Mouse (Mus musculus) 416B (cell line): ENCODE measurements around the gene Macrod2.

Source experiments
- DNase-seq: peaks from one replicate; pipeline ENCODE4 v3.0.0; 2011; ENCODE audit warnings: low read depth

Macrod2 gene

DNA sequence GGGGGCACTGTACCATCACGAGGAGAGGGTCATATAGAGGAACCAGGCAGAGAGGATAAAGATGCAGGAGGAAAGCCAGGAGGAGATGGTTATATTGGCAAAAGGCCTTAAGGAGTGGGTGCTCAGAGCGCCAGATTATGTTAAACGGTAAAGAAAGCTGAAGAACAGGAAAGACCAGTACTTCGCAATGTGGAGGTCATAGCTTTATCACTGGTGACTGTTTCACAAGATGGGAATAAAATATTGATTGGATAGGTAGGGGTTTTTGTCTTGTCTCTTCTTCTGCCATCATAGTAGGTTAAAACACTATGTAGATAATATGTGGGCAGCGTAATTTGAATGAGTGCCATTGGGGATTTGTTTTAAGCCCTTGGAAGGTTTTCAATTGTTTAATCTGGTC is 816.2 kb downstream of the Macrod2 start:
- DNase-seq = no peak

DNA sequence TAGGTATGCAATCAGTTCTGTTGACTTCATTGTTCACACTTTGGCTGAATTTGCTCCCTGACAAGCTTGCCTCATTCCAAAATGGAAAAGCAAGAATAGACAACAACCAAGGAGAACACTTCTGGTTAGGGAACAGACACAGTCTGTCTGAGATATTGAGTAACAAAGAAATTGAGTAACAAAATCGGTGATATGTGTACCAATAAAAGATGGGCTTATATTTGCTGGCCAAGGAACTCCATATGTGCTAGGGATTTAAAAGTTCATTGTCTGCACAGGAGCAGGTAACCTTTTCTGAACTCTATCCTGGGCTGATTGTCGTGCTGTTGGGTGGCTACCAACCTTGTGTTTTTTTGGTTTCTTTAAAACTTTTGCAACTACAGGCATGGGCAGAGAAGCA is 817.2 kb downstream of the Macrod2 start:
- no peak for DNase-seq

DNA sequence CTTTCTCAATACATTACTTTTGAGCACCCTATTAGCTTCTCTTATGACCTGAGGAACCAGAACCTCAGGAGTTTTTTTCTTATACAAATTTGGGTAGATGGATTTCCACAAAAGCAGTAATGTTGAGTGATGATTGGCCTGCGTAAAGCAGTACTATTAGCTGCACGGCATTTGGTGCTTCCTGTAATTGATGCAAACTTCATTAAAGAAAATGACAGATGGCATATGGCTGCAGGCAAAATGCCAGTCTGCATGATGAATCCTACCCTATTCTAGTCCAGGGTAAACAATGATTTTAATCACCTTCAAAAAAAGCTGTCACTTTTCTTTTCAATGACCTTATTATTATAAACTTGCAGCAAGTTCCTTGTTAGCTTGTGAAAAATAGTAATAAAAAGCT is 822.4 kb downstream of the Macrod2 start:
- DNase-seq = no peak

DNA sequence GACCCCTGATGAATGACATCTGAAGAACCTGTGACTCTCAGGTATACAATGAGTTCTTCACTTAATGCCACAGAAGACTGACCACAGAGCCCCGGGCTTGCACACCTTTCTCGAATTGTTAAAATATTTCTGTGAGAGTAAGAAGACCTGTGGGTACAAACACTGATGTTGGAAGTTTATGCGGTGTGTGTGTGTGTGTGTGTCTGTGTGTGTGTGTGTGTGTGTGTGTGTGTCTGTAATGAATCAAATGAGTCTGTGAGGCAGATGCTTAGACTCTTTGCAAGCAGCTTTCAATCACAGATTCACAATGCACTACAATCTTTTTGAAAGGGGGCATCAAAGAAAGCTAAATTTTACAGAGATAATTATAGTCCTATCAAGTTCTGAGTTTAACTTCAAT is 822.8 kb downstream of the Macrod2 start:
- DNase-seq = no peak

DNA sequence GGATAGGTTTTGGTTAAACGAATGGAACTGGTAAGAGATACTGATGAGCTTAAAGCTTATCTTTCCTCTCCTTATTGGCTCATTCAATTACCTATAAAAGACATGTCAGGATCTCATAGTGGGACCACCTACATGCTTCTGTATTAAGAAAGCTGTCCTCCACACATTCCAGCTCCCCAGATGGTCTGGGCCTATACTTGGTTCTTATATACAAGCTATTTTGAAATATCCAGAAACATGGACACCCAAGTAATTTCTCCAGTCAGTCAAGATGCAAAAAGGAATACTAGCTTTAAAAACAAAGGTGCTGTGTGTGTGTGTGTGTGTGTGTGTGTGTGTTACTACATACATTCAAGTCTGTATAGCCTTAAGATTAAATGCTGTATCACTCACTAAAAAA is 833.7 kb downstream of the Macrod2 start:
- DNase-seq = no peak

DNA sequence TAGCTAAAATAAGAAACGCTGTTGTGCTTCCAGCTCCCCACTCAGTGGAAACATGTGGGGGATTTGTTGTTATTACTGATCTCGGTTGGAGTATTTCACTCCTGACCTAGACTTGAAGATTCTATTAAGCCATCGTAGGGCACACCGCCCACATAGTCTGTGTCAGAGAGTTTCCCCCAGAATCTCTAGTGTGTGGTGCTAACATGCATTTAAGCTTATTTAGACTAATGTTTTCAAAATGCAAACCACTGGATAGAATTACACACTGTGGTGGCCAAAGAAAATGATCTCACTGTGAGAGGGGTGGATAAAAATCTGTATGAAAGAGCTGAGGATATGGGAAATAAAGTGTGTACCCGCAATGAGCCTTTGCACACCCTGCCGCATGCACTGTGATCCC is 834.7 kb downstream of the Macrod2 start:
- no peak for DNase-seq

DNA sequence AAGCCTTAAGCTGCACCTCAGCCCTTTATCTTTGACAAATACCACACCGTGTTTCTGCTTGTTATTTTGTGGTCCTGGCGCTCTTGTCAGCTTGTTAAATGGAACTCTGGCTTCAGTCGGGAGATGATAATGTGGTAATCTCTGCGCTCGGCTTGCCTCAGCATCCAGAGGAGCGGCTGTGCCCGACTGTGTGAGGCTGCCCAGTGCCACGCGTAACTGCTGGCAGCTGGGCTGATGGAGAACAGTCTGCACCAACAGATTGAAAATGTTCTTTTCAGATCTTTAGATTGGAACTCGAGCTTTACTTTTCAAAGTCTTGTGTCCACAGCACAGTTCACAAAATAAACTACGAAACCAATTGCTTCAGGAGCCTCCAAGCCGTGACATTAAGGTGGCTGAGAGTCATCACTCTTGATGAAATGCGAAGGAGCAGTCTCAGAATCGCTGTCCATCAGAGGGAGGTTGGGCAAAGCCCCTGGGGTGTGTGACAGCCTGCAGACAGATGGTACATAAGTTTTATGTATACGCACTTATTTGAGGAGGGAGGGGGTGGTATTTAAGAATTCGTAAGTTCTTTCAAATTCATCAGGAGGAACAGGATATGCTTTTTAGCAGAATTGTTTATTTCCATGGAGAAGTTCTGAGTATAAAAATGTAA is 836.0 kb downstream of the Macrod2 start:
- no peak for DNase-seq

DNA sequence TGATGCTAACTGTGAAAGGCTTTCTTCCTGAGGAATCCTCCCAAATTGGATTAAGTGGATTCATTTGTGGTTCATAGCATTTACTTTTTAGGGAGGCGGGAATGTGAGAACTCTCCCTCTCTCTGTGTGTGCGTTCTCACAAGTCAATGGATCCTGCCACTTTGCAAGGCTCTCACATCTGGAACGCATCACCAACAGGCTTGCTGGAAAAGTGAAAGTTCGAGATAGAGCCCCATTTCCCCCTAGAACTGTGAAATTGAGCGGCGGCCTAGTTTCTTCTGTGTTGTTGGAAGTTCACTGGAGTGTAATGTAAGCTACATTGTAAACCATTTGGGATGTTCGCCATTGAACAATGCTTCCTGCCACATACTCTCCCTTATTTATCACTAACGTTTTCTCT is 839.2 kb downstream of the Macrod2 start:
- DNase-seq = no peak

DNA sequence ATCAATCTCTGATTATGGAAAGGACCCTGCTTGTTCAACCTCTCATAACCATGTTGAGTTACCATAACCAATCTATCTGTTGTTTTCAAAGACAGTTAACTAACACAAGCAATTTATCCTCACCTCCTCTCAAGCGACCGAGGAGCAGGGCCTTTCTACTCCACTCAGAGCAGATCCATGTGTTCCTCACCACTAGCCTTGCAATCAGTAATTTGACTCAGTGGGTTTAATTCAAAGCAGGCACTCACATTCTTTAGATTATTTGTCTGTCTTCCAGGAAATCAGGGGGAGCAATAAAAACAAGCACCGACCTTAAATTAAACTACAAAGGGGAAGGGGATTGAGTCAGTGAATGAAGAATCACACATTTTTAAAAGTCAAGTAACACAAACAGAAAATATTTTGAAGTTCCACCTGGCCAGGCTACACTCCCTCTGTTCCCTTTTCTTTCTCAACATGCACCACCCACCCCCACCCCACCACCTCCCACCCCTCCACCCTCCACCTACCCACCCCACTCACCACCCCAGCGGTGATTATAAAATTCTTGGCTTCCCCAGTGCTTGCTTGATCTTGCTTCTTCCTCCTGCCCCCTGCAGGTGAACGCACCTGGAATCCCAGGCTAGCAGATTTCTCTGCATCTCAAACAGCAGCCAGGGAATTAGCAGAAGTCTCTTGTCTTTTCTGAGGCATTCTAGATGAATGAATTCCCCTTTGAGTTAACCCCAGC is 839.8 kb downstream of the Macrod2 start:
- DNase-seq = no peak

DNA sequence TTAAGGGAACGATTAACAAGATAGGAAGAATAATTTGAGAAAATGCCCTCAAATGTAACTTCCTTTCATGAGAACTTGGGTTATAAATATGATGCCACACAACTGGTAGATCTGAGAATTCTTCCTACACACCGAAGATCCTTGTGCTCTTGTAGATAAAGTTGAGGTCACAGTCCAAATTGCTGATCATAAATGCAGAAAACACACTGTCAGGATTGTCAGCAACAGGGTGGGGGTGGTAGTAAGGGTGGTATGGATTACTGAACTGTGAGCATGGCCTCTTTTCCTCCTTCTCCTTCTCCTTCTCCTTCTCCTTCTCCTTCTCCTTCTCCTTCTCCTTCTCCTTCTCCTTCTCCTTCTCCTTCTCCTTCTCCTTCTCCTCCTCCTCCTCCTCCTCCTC is 852.6 kb downstream of the Macrod2 start:
- DNase-seq = no peak

DNA sequence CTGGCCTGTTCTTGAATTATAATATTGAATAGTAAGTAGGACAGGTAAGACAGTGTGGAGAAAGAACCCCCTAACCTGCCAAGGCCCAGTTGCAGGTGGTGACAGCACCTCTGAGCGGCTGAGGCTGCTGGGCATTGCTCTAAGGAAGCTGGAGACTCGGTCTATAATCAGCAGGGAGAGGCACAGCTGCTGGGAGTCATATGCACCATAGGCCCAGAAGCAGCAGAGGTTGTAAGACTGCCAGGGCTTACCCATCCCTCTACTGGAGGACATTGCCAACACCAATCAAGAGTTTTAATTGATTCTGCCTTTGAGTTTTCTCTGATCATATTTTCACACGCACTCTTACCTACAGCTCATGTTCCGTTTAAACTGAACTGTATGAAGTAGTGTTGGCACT is 869.5 kb downstream of the Macrod2 start:
- DNase-seq = no peak

DNA sequence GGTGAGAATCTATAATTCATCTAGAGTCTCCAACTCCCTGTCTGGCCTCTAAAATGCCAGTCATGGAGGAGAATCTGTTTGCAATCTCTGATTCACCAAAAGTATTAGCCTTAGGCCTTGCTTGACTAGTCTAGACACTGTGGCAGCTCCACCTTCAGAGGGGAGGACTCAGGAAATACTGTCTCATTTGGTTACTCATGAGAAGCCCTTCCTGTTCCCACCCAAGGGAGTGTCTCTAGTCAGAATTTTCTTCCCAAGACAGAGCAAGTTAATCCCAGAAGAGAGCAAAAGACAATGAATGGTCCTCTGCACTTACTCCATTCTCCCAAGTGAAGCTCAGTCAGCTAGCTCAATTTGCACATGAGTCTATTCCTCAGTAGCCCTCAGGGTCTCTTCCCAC is 871.5 kb downstream of the Macrod2 start:
- DNase-seq = no peak

DNA sequence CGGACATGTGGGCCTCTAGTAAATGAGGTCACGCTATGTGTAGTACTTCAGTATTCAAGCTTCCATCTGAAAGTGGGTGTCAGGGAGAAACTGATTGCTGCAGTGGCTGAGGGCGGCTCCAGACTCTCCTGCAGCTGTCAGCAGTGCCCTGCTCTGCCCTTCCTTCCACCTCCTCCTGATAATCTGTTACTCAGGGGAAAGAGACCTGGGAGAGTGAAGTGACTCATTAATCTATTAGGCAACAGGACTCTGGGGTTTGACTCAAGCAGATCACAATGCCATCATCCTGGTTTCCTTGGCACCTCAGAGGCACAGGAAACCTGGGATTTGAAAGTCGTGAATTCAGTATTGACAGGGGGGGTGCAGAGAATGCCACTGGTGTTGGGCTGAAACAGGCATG is 876.4 kb downstream of the Macrod2 start:
- DNase-seq = no peak

DNA sequence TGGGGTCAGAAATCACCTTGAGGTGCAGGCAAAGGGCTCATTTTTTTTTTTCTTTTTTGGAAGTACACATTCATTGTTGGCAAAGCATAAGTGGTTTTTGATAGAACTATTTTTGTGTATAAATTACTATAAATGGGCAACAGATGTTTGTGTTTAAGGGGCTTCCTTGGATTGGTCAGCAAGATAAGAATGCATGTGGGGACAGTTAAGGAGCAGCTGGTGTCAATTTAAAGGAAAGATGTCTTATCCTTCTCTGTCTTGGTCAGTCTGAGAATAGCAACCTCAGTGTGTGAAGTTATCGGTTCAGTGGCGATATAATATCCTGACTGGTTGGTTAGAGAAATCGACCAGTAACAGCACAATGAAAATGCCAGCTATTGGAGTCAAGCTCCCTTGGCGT is 877.9 kb downstream of the Macrod2 start:
- DNase-seq = no peak

DNA sequence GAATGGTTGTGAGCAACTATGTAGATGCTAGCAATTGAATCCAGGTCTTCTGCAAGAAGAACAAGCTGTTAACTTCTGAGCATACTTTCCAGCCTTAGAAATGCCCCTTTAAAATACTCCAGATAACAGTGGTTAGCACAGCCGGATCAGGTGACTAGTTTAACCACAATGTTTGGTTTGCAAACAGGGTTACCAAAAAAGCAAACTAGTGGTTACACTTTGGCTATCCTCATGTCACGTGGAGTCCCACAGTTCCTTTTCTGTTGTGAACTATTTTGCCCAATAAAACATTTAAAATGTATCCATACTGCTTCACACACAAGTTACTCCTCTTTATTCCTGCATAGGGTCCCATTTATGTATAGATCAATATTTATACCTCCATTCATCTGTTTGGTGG is 879.2 kb downstream of the Macrod2 start:
- DNase-seq = no peak

DNA sequence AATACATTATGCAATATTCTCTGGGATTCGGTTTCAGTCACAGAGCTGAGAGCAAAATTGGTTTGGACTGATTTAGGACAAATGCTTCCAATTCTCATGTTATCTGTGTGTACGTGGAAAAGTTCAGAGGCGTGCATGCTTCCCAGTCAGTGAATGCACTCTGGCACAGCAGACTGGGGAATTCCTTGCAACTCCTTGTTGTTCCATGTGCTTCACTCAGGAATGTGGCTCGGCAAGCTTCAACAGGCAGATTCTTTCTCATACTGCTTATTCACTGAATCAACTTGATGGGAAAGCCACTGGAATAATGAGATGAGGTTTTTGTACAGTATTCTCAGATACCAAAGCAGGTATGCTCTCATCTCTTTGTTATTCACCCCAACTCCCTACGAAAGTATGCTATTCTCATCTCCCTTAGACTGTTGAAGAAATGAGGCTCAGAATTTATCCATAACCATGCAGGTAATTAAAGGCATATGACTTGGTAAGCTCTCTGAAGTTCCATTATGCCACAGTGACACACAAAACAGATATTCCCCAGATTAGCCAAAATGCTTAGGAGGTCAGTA is 884.1 kb downstream of the Macrod2 start:
- no peak for DNase-seq

DNA sequence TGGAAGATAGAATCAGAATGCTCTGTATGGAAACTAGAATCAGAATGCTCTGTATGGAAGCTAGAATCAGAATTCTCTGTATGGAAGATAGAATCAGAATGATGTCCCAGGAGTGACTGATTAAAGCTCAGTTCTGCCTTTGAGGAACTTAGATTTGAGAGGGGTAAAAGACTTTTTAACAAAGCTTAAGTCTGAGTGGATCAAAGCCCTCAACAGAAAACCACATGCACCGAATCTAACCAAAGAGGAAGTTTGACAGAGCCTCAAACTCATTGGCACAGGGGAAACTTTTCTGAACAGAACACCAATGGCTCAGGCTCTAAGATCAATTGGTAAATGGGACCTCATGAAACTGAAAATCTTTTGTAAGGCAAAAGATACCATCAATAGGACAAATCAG is 885.7 kb downstream of the Macrod2 start:
- no peak for DNase-seq

DNA sequence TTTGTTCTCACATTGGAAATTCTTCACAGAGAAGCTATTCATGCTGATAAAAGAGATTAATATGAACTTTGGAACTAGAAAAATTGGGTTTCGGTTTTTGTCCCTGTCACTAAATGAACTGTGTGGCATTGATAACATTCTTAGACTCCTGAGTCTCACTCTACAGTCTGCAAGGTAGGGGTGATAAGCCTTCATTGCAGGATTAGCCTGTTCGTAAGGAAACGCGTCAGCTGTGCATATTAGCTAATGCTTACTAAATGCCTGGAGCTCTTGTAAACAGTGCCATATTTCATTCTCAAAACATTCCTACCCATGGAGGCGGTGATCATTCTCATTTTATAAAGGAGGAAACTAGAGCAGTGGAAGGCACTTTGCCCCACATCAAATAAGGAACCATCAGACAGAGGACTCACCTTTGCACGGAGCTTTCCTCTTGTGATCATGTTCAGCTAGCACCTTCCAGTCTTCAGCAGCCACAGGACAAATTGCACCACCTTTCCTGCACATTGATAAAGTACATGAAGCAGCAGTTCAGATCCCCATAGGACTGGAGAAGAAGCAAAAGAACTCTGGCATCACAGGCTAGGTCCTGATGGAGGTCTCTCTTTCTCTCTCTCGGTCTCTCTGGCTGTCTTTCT is 891.1 kb downstream of the Macrod2 start:
- no peak for DNase-seq

DNA sequence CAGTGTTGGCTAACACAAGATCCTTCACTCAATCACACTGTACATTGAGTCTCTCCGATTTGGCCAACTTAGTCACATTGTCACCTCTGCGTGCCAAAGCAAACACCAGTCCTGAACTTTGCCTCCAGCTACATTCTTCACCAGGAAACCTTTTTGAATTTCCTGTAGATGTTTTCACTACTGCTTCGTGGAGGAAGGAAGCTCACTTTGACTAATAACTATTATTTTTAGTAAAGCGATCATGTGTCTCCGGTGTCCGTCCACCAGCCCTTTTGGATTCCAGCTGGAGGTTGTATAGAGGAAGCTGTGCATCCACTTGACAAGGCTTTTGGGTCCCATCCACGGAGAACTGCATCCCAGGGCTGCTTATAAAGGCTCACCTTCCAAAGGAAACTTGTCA is 893.4 kb downstream of the Macrod2 start:
- DNase-seq = no peak

DNA sequence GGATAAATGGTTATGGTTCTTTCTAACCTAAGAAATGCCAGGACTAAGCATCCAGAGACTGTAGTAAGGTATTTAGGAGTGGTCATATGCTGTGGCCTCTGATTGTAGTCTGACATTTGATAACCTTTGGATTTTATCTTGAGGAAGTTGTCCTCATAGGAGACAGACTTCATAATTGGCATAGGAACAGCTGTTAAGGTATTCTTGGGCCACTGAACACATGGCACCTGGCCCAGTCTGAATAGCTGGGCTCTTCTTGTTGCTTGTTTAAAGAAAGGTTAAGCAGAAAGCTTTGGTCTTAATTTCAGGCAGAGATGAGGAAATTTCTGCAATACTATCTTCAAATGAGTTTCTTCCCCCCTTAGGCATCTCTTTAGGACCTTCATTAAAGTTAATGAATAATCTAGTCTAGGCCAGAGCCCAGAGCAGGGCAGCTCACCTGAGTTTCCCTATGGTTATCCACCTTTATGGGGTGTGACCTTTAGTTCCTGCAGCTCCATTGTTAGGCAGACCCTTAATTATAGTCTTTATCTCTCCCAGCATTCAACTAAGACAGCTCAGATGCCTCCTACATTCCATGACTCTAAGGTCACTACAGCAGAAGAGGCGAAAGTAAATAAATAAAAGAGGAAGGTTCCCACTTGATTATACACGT is 894.1 kb downstream of the Macrod2 start:
- DNase-seq = no peak

DNA sequence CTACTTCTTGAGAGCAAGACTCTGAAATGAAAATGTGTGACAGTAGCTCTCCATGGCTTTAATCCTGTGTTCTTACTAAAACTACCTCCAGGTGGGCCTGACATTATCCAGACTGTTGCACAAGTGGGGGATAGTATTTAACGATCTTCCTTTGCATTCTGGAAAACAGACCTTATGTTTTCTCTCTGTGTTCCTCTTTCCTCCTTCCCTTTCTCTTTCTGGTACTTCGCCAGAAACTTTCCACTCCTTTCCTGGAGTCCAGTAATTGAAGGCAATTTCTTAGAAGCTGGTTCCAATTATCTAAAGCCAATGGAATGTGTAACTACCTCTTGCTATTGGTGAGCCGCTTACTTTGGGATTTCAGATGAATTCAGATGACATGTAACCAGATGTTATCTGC is 897.7 kb downstream of the Macrod2 start:
- no peak for DNase-seq

DNA sequence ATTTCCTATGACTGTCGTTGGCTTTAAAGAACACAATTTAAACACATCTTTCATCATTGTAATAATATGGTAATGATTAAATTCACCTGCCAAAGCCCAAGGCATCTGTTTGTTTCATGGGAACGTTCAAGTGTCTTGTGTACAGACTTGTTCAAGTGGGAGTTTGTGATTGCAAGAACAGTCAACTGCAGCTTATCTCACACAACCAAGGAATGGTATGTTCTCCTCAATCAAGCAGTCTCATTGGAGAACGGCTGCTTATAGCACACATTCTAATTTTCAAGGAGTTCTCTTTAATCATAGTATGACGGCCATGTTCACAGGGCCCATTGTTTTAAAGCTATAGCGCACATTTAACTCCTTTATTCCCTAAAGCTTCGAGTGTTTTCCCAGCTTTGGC is 904.1 kb downstream of the Macrod2 start:
- no peak for DNase-seq

DNA sequence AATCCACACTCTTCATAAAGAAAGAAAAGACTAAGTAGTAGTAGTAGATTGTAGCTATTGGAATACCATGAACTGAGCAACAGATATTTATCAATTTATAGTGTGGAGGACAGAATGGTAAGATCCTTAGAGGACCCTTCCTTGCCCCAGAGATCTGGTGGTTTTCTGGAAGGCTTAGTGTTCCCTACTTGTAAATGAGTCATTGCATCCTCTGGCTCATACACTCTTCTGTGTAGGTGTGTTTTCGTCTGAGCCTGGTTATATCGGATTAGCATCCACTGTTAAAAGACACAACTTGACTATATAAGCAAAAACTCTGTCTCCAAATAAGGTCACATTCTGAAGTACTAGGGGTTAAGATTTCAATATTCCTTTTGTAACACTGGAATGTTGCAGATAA is 905.9 kb downstream of the Macrod2 start:
- DNase-seq = no peak
